8 mouse cellular contexts compared by ENCODE assay signal in the genomic region with DNA sequence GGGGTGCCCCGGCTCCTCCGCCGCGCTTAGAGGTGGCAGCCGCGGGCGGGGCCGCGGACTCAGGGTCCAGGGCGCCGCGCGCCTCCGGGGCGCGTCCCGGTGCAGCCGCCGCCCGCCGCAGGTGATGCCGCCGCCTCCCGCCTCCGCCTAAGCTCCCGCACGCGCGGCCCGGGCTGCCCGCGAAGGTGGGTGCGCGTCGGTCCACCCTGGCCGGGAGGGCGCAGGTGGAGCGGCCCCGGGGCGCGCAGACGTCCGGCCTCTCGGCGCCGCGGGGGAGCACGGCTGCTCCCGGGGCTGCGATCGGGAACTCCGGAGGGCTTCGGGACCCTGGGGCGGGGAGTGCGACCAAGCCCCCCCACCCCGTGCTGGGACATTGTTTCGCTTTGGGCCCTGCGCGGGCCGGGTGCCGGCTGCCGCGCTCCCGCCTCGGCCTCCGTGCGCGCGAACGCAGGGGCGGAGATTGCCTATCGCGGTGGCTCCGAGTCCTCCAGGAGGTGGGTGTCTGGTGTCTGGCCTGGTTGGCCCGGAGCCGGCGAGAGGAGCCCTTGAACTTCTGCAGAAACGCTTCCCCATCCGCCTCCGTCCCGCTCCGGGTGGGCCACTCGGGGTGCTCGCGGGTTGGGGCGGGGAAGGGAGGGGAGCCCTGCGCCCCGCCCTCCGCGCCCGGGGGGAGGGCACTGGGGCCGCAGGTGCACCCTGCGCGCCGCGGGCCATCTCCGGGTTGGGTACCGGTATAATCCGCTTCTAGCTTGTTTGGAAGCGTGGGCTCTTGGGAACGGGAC. TPM values are rescaled to one million over a fixed set of nuclear protein-coding genes. Genes with fewer than 3 reads are reported as not detected.
A peak's percentile ranks its signal among the peaks of the same experiment; 100 is the strongest.
DNase-seq lines count a peak whose midpoint lies in the region; ATAC-seq lines count a peak whose summit lies in the region.

No protein-coding gene starts in this region.

- no peaks in the 10 kb centered on the region for H3K27me3 ChIP-seq in hindbrain, embryonic 13.5 days

- H3K4me3 ChIP-seq in hindbrain, embryonic 13.5 days, result peak overlapping the region; percentile 94

- H3K9ac ChIP-seq in hindbrain, embryonic 13.5 days, result peak overlapping the region; percentile 99

- peaks cover 52% of the 10 kb centered on the region for H3K4me1 ChIP-seq in hindbrain, embryonic 13.5 days (replicated peaks)

- peak; percentile 81 for DNase-seq in R1 (ENCODE audit: low read depth, low spot score)
- peak; percentile 81 to 82 for DNase-seq in cerebellum, postnatal 25 days
- peak; percentile 39 to 61 for DNase-seq in frontal cortex, postnatal 25 days (ENCODE audit: low spot score in 2 of 2)
- peak; percentile 55 for DNase-seq in left cerebral cortex, adult 11 months (ENCODE audit: low spot score)
- DNase-seq in lung, postnatal 36 days, result peak; percentile 86
- peak; percentile 63 for DNase-seq in retina, adult 2 months (ENCODE audit: low read depth, low spot score)
- peak; percentile 91 for DNase-seq in thymus, postnatal 25 days

- H3K4me2 ChIP-seq in hindbrain, embryonic 13.5 days, result peak overlapping the region; percentile 62

- peak; percentile 68 for ATAC-seq in hindbrain, embryonic 13.5 days (ENCODE audit: low FRiP score)

- no peaks in the 10 kb centered on the region for H3K9me3 ChIP-seq in hindbrain, embryonic 13.5 days

- 0% methylated on average over 66 of the region's 101 CpGs for WGBS in hindbrain, embryonic 13.5 days

- peak overlapping the region; percentile 98 for H3K27ac ChIP-seq in hindbrain, embryonic 13.5 days

- H3K36me3 ChIP-seq in hindbrain, embryonic 13.5 days, result 0 out of 2 replicates have a peak, but pooled peaks cover 2% of the 10 kb centered on the region

RNA-seq across cellular contexts. Expression of gene Lrrc8d, which starts 0.5 kb away (rescaled TPM):
- 32.1 and 32.8 TPM in 2 replicates for polyA plus RNA-seq in hindbrain, embryonic 13.5 days (2015; fragmentation: Nextera tagmentation; extraction: Ambion mirVana)

Comparison
In these comparisons a context has a peak if more than half of its experiments do, and no peak if none do; other contexts are left out.
1. Peak in every context shown above with its lines: DNase-seq, ATAC-seq, H3K4me3 ChIP-seq and H3K27ac ChIP-seq.